Mouse (Mus musculus) monocyte, adult 2 months (primary cell): ENCODE data around the gene Manbal.

Source experiments
- DNase-seq, 2 experiments: peaks; one replicate each; pipeline ENCODE4 v3.0.0; 2022; ENCODE audit warnings: low spot score in 2 of 2, low read depth in 1 of 2

Manbal gene

DNA sequence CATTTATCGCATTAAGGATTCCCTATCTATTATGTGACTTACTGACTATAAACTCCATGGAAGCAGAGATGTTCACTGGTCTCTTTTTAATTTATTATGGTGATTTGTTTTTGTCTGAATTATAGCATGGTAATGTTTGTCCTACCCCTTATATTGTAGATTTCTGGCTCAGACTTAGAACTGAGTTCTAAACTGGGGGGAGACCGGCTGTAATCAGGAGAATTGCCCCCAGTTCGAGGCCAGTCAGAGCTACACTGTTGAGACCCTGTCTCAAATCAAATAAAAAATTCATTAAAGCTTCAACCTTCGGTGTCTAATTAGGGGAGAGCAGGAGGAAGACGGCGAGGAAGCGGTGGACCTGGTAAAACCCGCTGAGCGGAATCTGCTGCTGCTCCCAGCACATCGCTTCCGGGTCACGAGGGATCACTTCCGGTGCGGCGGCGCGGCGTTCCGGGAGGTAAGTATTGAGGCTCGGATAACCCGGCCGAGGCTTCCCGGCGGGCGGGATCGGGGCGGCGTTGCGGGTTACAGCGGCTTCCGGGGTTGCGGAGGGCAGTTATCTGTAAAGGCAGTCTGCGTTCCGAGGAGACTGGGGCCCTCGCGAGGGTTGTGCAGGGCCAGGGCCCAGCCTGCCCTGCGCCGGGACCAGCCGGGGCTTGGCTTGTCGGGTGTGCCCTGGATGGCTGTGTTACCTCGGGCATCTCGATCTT lies at the start of gene Manbal:
Manbal (plus strand) TSS at position 411 of the 710 bp plus-strand sequence.
- DNase-seq: peak; percentile 82 to 91

- no peak for DNase-seq
Observed at GRCm38 (mm10) chr2:157320135-157320534, 47.3 kb upstream of the Manbal start.

GRCm38 (mm10) chr2:157320886-157321285 lies 46.5 kb upstream of the Manbal start:
- DNase-seq: no peak

DNA sequence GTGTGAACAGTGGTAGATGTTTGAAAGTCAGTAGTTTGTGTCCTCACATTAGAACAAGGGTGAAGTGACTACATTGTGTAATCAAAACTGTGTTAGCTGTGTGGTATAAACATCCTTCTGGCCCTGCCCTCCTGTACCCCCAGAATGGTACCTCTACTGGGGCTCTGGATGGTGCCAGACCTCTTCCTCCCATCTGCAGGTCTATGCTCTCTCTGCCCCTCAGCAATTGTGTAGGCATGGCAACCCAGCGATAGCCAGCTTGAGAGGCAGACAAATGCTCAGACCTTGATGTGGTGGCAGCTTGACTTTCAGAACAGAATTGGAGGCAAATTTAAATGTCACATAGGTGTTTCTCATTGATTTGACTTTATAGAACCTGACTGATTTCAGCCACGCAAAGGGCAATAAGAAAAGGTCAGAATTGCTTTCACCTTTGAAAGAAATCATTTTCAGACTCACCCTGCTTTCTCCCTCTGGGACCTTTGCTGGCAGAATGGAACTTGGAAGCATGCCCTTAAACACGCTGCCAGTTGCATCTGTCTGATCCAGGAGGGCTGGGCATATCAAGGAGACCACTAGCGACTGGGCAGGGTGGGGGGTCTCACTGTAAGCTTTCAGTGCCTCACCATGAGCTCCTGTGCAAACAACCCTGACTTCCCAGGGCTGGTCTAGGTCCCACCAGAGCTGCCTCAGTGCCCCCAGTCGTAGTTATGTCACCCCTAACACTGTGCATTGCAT lies 45.2 kb upstream of the Manbal start:
- no peak for DNase-seq

GRCm38 (mm10) chr2:157325238-157325637 lies 42.2 kb upstream of the Manbal start:
- no peak for DNase-seq

- DNase-seq: no peak
Observed at GRCm38 (mm10) chr2:157328106-157328505, 39.3 kb upstream of the Manbal start.

- DNase-seq: no peak
Observed at GRCm38 (mm10) chr2:157328570-157328969, 38.8 kb upstream of the Manbal start.

DNA sequence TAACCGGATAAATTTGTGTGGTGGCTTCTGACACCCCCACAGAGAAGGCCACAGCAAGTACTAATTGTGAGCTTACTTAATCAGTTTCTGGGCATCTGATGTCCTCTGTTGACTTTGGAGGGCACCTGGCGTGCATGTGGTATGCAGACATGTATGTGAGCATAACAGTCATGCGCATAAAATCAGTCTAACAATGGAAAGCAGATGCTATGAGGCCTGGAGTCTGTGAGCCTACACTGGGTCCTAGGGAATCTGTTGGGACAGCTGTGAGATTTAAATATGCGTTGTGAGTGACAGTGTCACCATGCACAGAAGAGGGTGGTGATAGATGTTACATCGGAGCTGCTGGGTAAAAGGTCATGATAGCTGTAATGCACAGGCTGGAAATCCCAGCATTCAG lies 35.3 kb upstream of the Manbal start:
- DNase-seq: no peak

DNA sequence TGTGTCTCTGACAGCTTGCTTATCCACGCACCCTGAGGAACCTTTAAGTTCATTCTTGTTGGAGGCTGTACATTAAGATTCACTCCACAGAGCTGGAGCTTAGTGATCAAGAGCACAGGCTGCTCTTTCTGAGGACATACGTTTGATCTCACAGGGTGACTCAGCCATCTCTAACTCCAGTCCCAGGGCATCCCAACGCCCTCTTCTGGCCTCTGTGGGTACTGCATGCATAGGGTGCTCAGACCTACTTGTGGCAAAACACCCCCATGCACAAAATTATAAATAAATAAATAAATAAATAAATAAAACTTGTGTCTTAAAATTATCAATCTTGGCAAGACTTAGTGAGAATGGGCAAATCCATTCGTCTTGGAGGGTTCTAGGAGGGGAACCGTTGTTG lies 28.7 kb upstream of the Manbal start:
- DNase-seq: peak; percentile 27 to 36

DNA sequence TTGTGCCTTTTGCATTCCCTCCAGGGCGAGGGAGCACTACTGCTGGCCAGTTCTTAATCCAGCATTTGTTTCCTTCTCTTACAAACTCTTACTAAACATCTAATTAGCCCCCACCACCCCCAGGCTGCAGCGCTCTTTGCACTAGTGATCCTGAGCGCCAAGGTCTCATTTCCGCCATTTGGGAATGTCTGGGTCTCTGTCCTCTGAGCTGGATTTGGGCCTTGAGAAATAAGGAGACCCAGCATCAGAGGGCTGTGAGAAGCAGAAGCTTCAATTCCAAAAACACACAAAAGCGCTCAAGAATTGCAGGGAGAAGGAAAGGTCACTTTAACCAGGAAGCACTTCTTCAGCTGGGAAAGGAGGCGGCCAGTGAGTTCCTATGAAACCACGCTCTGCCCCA lies 27.9 kb upstream of the Manbal start:
- DNase-seq: no peak

GRCm38 (mm10) chr2:157340221-157340741 lies 27.1 kb upstream of the Manbal start:
- no peak for DNase-seq

GRCm38 (mm10) chr2:157341554-157342270 lies 25.7 kb upstream of the Manbal start:
- DNase-seq: peak in 1 of 2 experiments; percentile 29

GRCm38 (mm10) chr2:157342328-157342926 lies 25.0 kb upstream of the Manbal start:
- no peak for DNase-seq

DNA sequence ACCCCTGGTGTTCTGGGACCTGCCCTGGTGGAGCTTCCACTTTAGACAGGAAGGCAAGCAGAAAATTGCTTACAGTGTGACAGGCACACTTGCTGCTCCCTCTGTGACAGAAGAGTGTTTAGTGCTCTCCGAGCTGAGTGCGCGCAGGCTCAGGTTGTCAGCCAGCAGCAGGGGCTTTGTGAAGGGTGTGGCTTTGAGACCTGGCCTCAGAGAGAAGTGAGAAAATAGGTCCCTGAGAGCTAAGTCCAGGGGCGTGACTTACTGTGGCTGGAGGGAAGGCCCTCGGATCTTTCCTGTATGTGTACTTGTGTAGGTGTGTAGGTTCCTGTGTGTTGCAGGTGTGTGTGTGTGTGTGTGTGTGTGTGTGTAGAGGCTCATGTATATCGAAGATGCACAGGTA lies 24.1 kb upstream of the Manbal start:
- no peak for DNase-seq

DNA sequence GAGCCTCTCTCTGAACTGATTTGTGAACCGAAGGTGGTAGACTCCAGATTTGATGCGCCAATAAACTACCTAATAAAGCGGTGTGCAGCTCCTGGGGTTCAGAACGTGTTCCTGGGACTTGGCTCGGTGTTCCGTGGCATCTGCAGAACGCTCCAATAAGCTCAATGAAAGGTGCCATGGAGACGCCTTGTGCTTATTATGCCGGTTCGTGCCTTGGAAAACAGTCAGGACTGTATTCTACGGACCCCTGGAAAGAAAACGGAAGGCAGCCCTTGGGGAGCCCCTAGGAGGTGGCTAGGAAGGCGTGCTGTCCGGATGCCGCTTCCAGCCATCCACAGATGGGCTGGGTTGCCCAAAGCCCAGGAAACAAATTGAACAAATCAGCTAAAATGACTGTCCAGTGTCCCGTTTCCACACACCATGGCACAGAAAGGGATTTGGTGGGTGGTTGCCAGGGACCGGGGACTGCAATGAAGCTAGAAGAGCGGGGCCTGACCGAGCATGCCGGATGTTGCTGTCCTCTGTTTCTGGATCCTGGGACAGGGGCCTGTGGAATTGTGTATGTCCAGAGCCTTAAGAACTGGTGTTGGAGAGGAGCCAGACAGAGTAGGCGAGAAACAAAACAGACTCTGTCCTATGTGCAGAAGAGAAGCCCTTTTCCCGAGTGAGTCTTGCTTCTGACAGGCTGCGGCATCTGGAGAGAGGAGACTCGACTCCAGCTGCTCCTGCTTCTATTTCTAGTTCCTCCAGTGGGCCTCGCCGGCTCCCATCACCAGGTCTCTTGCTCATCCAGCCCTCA lies 19.8 kb upstream of the Manbal start, which contains the start of gene Ghrh:
Ghrh (minus strand) TSS at position 146 of the 799 bp plus-strand sequence.
- no peak for DNase-seq

DNA sequence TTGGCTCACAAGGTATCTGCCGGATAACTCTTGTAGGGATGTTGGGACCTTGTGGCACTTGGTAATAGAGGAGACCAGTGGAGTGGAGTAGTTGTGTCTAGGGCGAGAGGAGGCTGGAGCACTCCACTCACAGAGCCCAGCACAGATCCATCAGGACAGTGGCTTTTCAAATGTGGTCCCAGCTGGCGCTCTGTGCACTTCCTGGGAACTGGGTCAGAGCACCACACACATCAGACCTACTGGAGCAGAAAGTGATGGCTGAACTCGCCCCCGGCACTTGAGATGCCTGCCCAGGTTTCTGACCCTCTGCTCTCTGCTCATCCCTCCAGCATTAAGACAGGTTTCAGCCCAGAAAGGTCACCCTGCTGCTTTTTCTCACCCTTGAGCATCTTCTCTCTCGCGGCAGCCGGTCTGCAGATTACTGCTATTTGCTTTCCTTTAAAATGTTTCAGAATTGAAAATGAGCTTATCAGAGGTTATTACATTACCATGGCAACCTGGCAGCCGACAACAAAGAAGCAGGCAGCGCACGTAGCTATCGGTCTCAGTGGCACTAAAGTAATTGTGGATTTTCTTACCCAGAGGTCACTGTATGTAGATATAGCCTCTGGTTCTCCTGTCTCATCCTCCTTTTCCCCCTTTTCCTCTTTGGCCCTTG lies 18.1 kb upstream of the Manbal start:
- DNase-seq: no peak

DNA sequence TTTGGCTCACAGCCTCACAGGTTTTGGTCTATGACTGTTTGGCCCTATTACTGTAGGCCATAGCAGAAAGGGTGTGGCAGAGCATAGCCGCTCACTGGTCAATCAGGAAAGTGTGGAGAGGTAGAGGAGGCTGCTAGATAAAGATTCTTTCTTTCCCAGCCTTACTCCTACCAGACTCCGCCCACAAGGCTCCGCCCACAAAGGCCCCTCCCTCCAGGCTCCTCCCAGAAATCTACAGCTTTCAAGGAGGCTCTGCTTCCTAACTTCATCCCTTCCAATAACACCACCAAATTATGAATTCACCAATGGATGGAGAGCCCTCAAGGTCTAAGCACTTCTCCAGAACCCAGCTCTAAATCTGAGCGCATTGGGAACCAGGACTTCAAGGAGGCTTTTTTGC lies 14.2 kb upstream of the Manbal start:
- no peak for DNase-seq

DNA sequence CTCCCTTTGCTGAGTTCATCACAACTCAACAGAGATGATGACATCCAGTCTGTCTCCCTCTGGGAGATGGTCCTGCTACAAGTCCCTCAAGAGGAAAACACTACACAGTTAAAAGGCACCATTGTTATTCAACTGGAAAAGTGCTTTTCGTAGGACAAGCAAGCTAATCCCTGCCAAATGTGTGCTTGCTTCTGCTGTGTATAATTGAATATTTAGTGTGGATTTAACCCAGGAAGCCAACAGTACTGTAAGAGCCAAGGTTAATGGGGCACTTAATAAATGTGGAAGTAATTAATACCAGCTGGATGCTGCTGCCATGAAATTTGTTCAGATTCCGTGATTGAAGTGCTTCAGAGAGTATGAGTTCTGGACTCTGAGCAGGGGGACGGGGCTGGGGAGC lies 13.3 kb upstream of the Manbal start:
- no peak for DNase-seq

- DNase-seq: no peak
Observed at GRCm38 (mm10) chr2:157360028-157360427, 7.4 kb upstream of the Manbal start.

GRCm38 (mm10) chr2:157363031-157363430 lies 4.4 kb upstream of the Manbal start:
- no peak for DNase-seq
